Mouse (Mus musculus) lung, adult 2 months (tissue): ENCODE results near the gene Ilkap.

ENCODE experiments used
- CTCF ChIP-seq: fragments of 200-500 bp; IDR thresholded peaks from 2 replicates; pipeline ENCODE4 v1.5.1; 2011; ENCODE audit warnings: mild to moderate bottlenecking, low read length, control low read depth; ENCODE audit not compliant: insufficient read depth
- POLR2A ChIP-seq: fragments of 200-500 bp; IDR thresholded peaks from 2 replicates; pipeline ENCODE4 v1.6.1; 2011; ENCODE audit warnings: low read depth, mild to moderate bottlenecking, control low read depth, low read length, borderline replicate concordance; ENCODE audit errors: extremely low read depth

DNA sequence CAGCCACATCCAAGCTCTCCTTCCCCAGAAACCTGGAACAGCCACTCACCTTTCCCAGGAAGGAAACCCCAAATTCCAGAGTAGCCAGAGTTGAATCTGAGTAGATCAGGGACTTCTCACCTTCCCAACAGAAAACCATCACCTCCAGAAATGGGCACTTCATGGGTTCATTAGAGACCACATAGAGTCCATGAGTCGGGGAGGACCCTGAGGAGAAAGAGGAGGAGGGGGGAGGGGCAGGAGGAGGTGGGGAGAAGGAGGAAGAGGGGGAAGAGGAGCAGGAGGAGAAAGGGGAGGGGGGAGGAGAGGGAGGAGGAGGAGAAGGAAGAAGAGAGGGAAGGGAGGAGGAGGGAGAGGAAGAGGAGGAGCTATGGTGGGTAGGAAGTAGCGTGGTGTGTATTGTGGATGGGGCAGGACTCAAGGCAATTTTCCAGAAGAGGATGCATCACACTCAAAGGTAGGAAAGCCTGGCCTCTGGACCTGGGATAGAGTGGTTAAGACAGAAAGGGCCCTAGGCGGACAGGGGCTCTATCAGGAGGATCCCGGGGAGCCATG is 73.0 kb downstream of the Ilkap start:
- no peak for TF ChIP-seq CTCF
- no peak for TF ChIP-seq POLR2A
